Mouse (Mus musculus) ES-Bruce4 (cell line): ENCODE measurements around the gene Rab13. TPM values are rescaled to one million over a fixed set of nuclear protein-coding genes. Genes with fewer than 3 reads are reported as not detected.
A peak's percentile ranks its signal among the peaks of the same experiment; 100 is the strongest.

ENCODE experiments used
- H3K27ac ChIP-seq: 2 replicates; pipeline ENCODE4 v1.5.1; 2012; ENCODE audit warnings: low read length, inconsistent platforms; ENCODE audit not compliant: insufficient read depth
- H3K27me3 ChIP-seq: 2 replicates; pipeline ENCODE4 v1.6.1; 2012; ENCODE audit warnings: mild to moderate bottlenecking, low read length, inconsistent platforms; ENCODE audit not compliant: control insufficient read depth, poor library complexity, insufficient read depth, severe bottlenecking
- H3K36me3 ChIP-seq: 2 replicates; pipeline ENCODE4 v1.6.1; 2012; ENCODE audit warnings: inconsistent platforms, mild to moderate bottlenecking, low read length, moderate library complexity; ENCODE audit not compliant: control insufficient read depth, poor library complexity, insufficient read depth, severe bottlenecking
- H3K4me1 ChIP-seq: one replicate; pipeline ENCODE4 v1.8.1; 2011; ENCODE audit warnings: low read length; ENCODE audit not compliant: control insufficient read depth, insufficient read depth
- H3K4me3 ChIP-seq: 2 replicates; pipeline ENCODE4 v1.5.1; 2011; ENCODE audit warnings: low read depth, mild to moderate bottlenecking, low read length
- H3K9ac ChIP-seq: 2 replicates; pipeline ENCODE4 v1.6.1; 2012; ENCODE audit warnings: low read depth, mild to moderate bottlenecking, inconsistent platforms; ENCODE audit not compliant: poor library complexity, severe bottlenecking
- H3K9me3 ChIP-seq: replicated peaks from 2 replicates; pipeline ENCODE4 v1.6.1; 2012; ENCODE audit warnings: mild to moderate bottlenecking, low read length, inconsistent platforms; ENCODE audit not compliant: control insufficient read depth, poor library complexity, insufficient read depth, severe bottlenecking
- CTCF ChIP-seq: IDR thresholded peaks from one replicate; pipeline ENCODE4 v1.8.1; 2011; ENCODE audit warnings: low read depth, low read length
- EP300 ChIP-seq: IDR thresholded peaks from 2 replicates; pipeline ENCODE4 v1.6.1; 2011; ENCODE audit warnings: low read depth, low read length; ENCODE audit not compliant: insufficient read depth
- POLR2A ChIP-seq: IDR thresholded peaks from one replicate; pipeline ENCODE4 v1.8.1; 2011; ENCODE audit warnings: low read length; ENCODE audit not compliant: insufficient read depth
- polyA plus RNA-seq: library from polyadenylated mRNA; stranded (reverse); fragments of >200 nt; gene quantifications from 2 replicates; pipeline ENCODE4 v1.2.4, GENCODE M21; 2011; ENCODE audit warnings: low read depth; ENCODE audit not compliant: missing spikeins, insufficient read depth, insufficient read length

Rab13 gene
- polyA plus RNA-seq, 1 experiment = 12.4 TPM

DNA sequence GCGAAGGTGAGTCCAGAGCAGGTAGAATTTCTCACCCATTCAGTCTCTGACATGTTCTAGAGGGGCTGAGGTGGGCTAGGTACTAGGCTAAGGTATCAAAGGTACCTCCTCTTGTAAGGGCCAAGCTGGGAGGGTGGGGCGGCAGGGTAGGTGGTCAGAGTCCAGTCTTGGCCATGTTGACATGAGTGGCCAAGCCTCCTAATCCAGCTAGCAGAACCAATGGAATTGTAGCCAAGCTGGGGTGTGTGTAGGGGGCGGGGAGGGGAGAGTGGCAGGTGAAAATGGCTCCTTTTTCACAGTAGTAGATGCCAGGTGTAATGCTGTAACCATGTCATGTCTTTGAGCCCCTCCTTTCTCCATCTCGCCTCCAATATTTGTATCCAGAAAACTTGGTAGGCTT is 45.0 kb downstream of the Rab13 start:
- H3K36me3 ChIP-seq = peaks cover 15% of the 10 kb centered on the region
- H3K4me1 ChIP-seq = no peaks in the 10 kb centered on the region
- TF ChIP-seq POLR2A = no peak
- no peak for TF ChIP-seq EP300
- TF ChIP-seq CTCF = no peak
- H3K4me3 ChIP-seq = no peak overlapping the region
- no peak overlapping the region for H3K27ac ChIP-seq
- no peak overlapping the region for H3K9ac ChIP-seq
- no peaks in the 10 kb centered on the region for H3K9me3 ChIP-seq
- no peaks in the 10 kb centered on the region for H3K27me3 ChIP-seq

GRCm38 (mm10) chr3:90263121-90263771 is 49.8 kb downstream of the Rab13 start:
- Histone ChIP-seq H3K27ac (no peak overlapping the region), H3K27me3 (no peaks in the 10 kb centered on the region), H3K9me3 (no peaks in the 10 kb centered on the region), H3K9ac (no peak overlapping the region), H3K4me3 (no peak overlapping the region), H3K4me1 (no peaks in the 10 kb centered on the region), H3K36me3 (peaks cover 12% of the 10 kb centered on the region)
- TF ChIP-seq EP300 (no peak), POLR2A (no peak), CTCF (no peak)

- TF ChIP-seq CTCF (no peak), POLR2A (no peak), EP300 (no peak)
- Histone ChIP-seq H3K36me3 (peaks cover 5% of the 10 kb centered on the region), H3K4me1 (no peaks in the 10 kb centered on the region), H3K4me3 (no peak overlapping the region), H3K27me3 (no peaks in the 10 kb centered on the region), H3K9ac (no peak overlapping the region), H3K27ac (no peak overlapping the region), H3K9me3 (no peaks in the 10 kb centered on the region)
Measured at GRCm38 (mm10) chr3:90264687-90265033, 51.2 kb downstream of the Rab13 start.

GRCm38 (mm10) chr3:90265034-90265931 is 51.8 kb downstream of the Rab13 start, which contains the start of gene Dennd4b:
Dennd4b (plus strand) TSS chr3:90265185.
- Histone ChIP-seq H3K9me3 (no peaks in the 10 kb centered on the region), H3K4me3 (peak within 1 kb of the TSS; percentile 71), H3K27ac (peak within 1 kb of the TSS; percentile 37), H3K36me3 (peaks cover 1% of the 10 kb centered on the region), H3K4me1 (no peaks in the 10 kb centered on the region), H3K9ac (peak within 1 kb of the TSS; percentile 90), H3K27me3 (no peaks in the 10 kb centered on the region)
- TF ChIP-seq POLR2A (no peak), EP300 (no peak), CTCF (peak; percentile 89)

- H3K27ac ChIP-seq = peak overlapping the region; percentile 37
- H3K36me3 ChIP-seq = no peaks in the 10 kb centered on the region; the same call in 1 of the 2 replicates
- H3K9me3 ChIP-seq = no peaks in the 10 kb centered on the region
- peak overlapping the region; percentile 90 for H3K9ac ChIP-seq
- H3K4me3 ChIP-seq = peak overlapping the region; percentile 71
- no peaks in the 10 kb centered on the region for H3K27me3 ChIP-seq
- H3K4me1 ChIP-seq = no peaks in the 10 kb centered on the region
- TF ChIP-seq POLR2A (no peak), CTCF (no peak), EP300 (no peak)
Measured at GRCm38 (mm10) chr3:90265932-90266741, 52.6 kb downstream of the Rab13 start.
